9 mouse cellular contexts compared by ENCODE assay signal in genomic region chr4:153943243-153943642, GRCm38 (mm10). TPM values are rescaled to one million over a fixed set of nuclear protein-coding genes. Genes with fewer than 3 reads are reported as not detected.
DNase-seq lines count a peak whose midpoint lies in the region; ATAC-seq and TF ChIP-seq lines count a peak whose summit lies in the region.
"Had no signal": no experiment of that assay in that cellular context is flagged by ENCODE, and none has a peak within 500 bp of the region (broad histone marks: within the 10 kb centered on the region; RNA-seq: fewer than 3 reads in every experiment).

No protein-coding gene starts in this region.

- H3K9ac ChIP-seq in heart, postnatal 0 days (replicated peaks; ENCODE audit: low read depth, low read length), result no peak overlapping the region
- no peak overlapping the region for H3K9ac ChIP-seq in heart, embryonic 11.5 days (ENCODE audit: low read depth, low read length)

- H3K4me3 ChIP-seq in heart, postnatal 0 days (ENCODE audit: low read depth, low read length), result no peak overlapping the region
- no peak overlapping the region for H3K4me3 ChIP-seq in heart, embryonic 11.5 days (ENCODE audit: low read depth, low read length)
- no peak overlapping the region for H3K4me3 ChIP-seq in embryonic fibroblast, embryonic 13.5 days (ENCODE audit: insufficient read depth, low read length)
- H3K4me3 ChIP-seq: megakaryocyte, embryonic 14.5 days had no signal

- H3K27ac ChIP-seq in heart, postnatal 0 days (ENCODE audit: low read depth), result no peak overlapping the region
- H3K27ac ChIP-seq in heart, embryonic 11.5 days (ENCODE audit: low read depth, low read length), result no peak overlapping the region
- H3K27ac ChIP-seq in embryonic fibroblast, embryonic 13.5 days (ENCODE audit: insufficient read depth, low read length), result no peak overlapping the region

- no peak for TF ChIP-seq EP300 in heart, postnatal 0 days (IDR thresholded peaks at IDR 0.05; ENCODE audit: low read depth)

- DNase-seq in heart, postnatal 0 days (ENCODE audit: low spot score), result no peak
- DNase-seq in urinary bladder, postnatal 25 days (ENCODE audit: low spot score), result peak; percentile 10
- DNase-seq in urinary bladder, postnatal 4 days (ENCODE audit: low spot score in 2 of 2), result no peak
- DNase-seq in left cerebral cortex, postnatal 25 days (ENCODE audit: low spot score in 2 of 2), result peak; percentile 52 to 55
- DNase-seq in right cerebral cortex, postnatal 14 days, result peak; percentile 62

- no peak overlapping the region for H3K4me2 ChIP-seq in heart, postnatal 0 days (ENCODE audit: low read depth, low read length)
- H3K4me2 ChIP-seq in heart, embryonic 11.5 days, result no peak overlapping the region

- 51% methylated on average over 4 of the region's 4 CpGs for WGBS in heart, postnatal 0 days
- 51% methylated on average over 4 of the region's 4 CpGs for WGBS in heart, embryonic 11.5 days (ENCODE audit: insufficient replicate concordance)

- H3K9me3 ChIP-seq in heart, postnatal 0 days (replicated peaks; ENCODE audit: control insufficient read depth, low read length), result no peaks in the 10 kb centered on the region
- no peaks in the 10 kb centered on the region for H3K9me3 ChIP-seq in heart, embryonic 11.5 days (replicated peaks; ENCODE audit: control insufficient read depth, low read length)
- H3K9me3 ChIP-seq: megakaryocyte, embryonic 14.5 days had no signal

- no peak for TF ChIP-seq POLR2A in embryonic fibroblast, embryonic 13.5 days (IDR thresholded peaks at IDR 0.05; ENCODE audit: low read depth, low read length)

- H3K27me3 ChIP-seq in heart, postnatal 0 days (ENCODE audit: control insufficient read depth, insufficient read depth, low read length), result peaks cover 18% of the 10 kb centered on the region; the same call in 1 of the 2 replicates
- H3K27me3 ChIP-seq in heart, embryonic 11.5 days (ENCODE audit: control insufficient read depth, insufficient read depth, low read length), result 0 out of 2 replicates have a peak, but pooled peaks cover 7% of the 10 kb centered on the region

- TF ChIP-seq CTCF in heart, postnatal 0 days (IDR thresholded peaks at IDR 0.05; ENCODE audit: low read depth), result peak; percentile 63
- TF ChIP-seq CTCF in embryonic fibroblast, embryonic 13.5 days (IDR thresholded peaks at IDR 0.05; ENCODE audit: borderline replicate concordance, insufficient read depth, low read length), result peak; percentile 65

- ATAC-seq in heart, postnatal 0 days (ENCODE audit: insufficient read depth, low read depth), result no peak
- ATAC-seq in heart, embryonic 11.5 days (replicated peaks; ENCODE audit: insufficient number of reproducible peaks, low FRiP score, low TSS enrichment), result no peak
- no peak for ATAC-seq in erythroblast, adult 5-6 weeks (replicated peaks; ENCODE audit: low FRiP score, poor library complexity, severe bottlenecking)

- no peaks in the 10 kb centered on the region for H3K4me1 ChIP-seq in heart, postnatal 0 days (ENCODE audit: control insufficient read depth, insufficient read depth)
- H3K4me1 ChIP-seq in heart, embryonic 11.5 days (ENCODE audit: control insufficient read depth, insufficient read depth, low read length), result no peaks in the 10 kb centered on the region
- H3K4me1 ChIP-seq in embryonic fibroblast, embryonic 13.5 days (ENCODE audit: control insufficient read depth, insufficient read depth, low read length), result no peaks in the 10 kb centered on the region

- no peaks in the 10 kb centered on the region for H3K36me3 ChIP-seq in heart, postnatal 0 days (replicated peaks; ENCODE audit: control insufficient read depth, insufficient read depth, low read length)
- no peaks in the 10 kb centered on the region for H3K36me3 ChIP-seq in heart, embryonic 11.5 days (ENCODE audit: control insufficient read depth, insufficient read depth, low read length)

- intact Hi-C loops in left cerebral cortex, postnatal 25 days (cut with DNase I), result loop anchor here (2.0 to 10.0 kb wide), 6 partner anchors 136 to 1408 kb away; no protein-coding TSS in a partner anchor

RNA-seq across cellular contexts. Expression of gene A430005L14Rik, which starts 13.8 kb away (rescaled TPM):
- total RNA-seq in heart, postnatal 0 days (2014; rRNA removed; ENCODE audit: low replicate concordance), result 27.1 and 47.0 TPM in 2 replicates
- 45.0 and 45.7 TPM in 2 replicates for polyA plus RNA-seq in heart, postnatal 0 days (2015; fragmentation: Nextera tagmentation; extraction: Ambion mirVana)
- 50.5 and 57.8 TPM in 2 replicates for polyA plus RNA-seq in heart, embryonic 11.5 days (2014; fragmentation: Nextera tagmentation; extraction: Ambion mirVana)
- 14.2 and 18.5 TPM in 2 replicates for polyA plus RNA-seq in embryonic fibroblast, embryonic 13.5 days (2011; ENCODE audit: insufficient read length, low read depth, missing spikeins)
- total RNA-seq in left cerebral cortex, postnatal 25 days (2021), result 10 to 100 TPM; 25.9 to 29.3 TPM
- total RNA-seq in erythroblast, adult 5-6 weeks (2015; ENCODE audit: low replicate concordance), result 16.1 and 33.4 TPM in 2 replicates
- total RNA-seq in erythroblast, adult 5-6 weeks (2017; ENCODE audit: low replicate concordance), result 17.1 and 25.5 TPM in 2 replicates

RNA-seq across cellular contexts. Expression of gene Dffb, which starts 31.7 kb away (rescaled TPM):
- 3.0 and 10.2 TPM in 2 replicates for total RNA-seq in heart, postnatal 0 days (2014; rRNA removed; ENCODE audit: low replicate concordance)
- 4.2 and 4.3 TPM in 2 replicates for polyA plus RNA-seq in heart, postnatal 0 days (2015; fragmentation: Nextera tagmentation; extraction: Ambion mirVana)
- polyA plus RNA-seq in heart, embryonic 11.5 days (2014; fragmentation: Nextera tagmentation; extraction: Ambion mirVana), result 4.9 and 7.5 TPM in 2 replicates
- 6.1 and 7.7 TPM in 2 replicates for polyA plus RNA-seq in embryonic fibroblast, embryonic 13.5 days (2011; ENCODE audit: insufficient read length, low read depth, missing spikeins)
- 10 to 100 TPM in 1 of 2 experiments, 1 to 10 TPM in 1; 9.3 to 12.8 TPM for total RNA-seq in left cerebral cortex, postnatal 25 days (2021)
- 2.9 and 9.2 TPM in 2 replicates for total RNA-seq in erythroblast, adult 5-6 weeks (2015; ENCODE audit: low replicate concordance)
- total RNA-seq in erythroblast, adult 5-6 weeks (2017; ENCODE audit: low replicate concordance), result 2.1 and 3.5 TPM in 2 replicates

RNA-seq across cellular contexts. Expression of gene Cep104, which starts 31.8 kb away (rescaled TPM):
- 9.2 and 13.4 TPM in 2 replicates for total RNA-seq in heart, postnatal 0 days (2014; rRNA removed; ENCODE audit: low replicate concordance)
- polyA plus RNA-seq in heart, postnatal 0 days (2015; fragmentation: Nextera tagmentation; extraction: Ambion mirVana), result 10.0 and 11.3 TPM in 2 replicates
- 11.4 and 14.3 TPM in 2 replicates for polyA plus RNA-seq in heart, embryonic 11.5 days (2014; fragmentation: Nextera tagmentation; extraction: Ambion mirVana)
- 11.4 and 16.0 TPM in 2 replicates for polyA plus RNA-seq in embryonic fibroblast, embryonic 13.5 days (2011; ENCODE audit: insufficient read length, low read depth, missing spikeins)
- total RNA-seq in left cerebral cortex, postnatal 25 days (2021), result 10 to 100 TPM; 32.3 to 32.6 TPM
- 1.9 and 6.1 TPM in 2 replicates for total RNA-seq in erythroblast, adult 5-6 weeks (2015; ENCODE audit: low replicate concordance)
- total RNA-seq in erythroblast, adult 5-6 weeks (2017; ENCODE audit: low replicate concordance), result 5.0 and 11.9 TPM in 2 replicates

Comparison
In these comparisons a context has a peak if more than half of its experiments do, and no peak if none do; other contexts are left out.
1. DNase-seq: peak in urinary bladder, postnatal 25 days (single experiment), left cerebral cortex, postnatal 25 days (2 of 2) and right cerebral cortex, postnatal 14 days (single experiment); none in heart, postnatal 0 days (single experiment) and urinary bladder, postnatal 4 days (0 of 2).